Mouse (Mus musculus) macrophage (primary cell): ENCODE results near the gene Kif9. TPM values are rescaled to one million over a fixed set of nuclear protein-coding genes. Genes with fewer than 3 reads are reported as not detected.

ENCODE experiments used
- H3K27ac ChIP-seq: fragments of 350-480 bp; formaldehyde crosslinking; 2 replicates; pipeline ENCODE4 v1.9.0; 2021
- H3K36me3 ChIP-seq: fragments of 350-480 bp; formaldehyde crosslinking; 2 replicates; pipeline ENCODE4 v1.9.0; 2021; ENCODE audit errors: inconsistent target
- H3K4me3 ChIP-seq: fragments of 350-480 bp; formaldehyde crosslinking; 2 replicates; pipeline ENCODE4 v1.9.0; 2021; ENCODE audit errors: inconsistent target
- H3K79me2 ChIP-seq: fragments of 350-480 bp; formaldehyde crosslinking; 2 replicates; pipeline ENCODE4 v1.9.0; 2021; ENCODE audit errors: inconsistent target
- WGBS: methylation state at CpG from one replicate; pipeline ENCODE4 v1.1.7; 2026; ENCODE audit warnings: inconsistent platforms; ENCODE audit not compliant: missing documents; 5-methylcytosine and 5-hydroxymethylcytosine counted together
- polyA plus RNA-seq: library from polyadenylated mRNA; stranded (reverse); fragments of 250-400 nt; gene quantifications from 3 replicates; pipeline ENCODE4 v1.2.4, GENCODE M21; 2018; ENCODE audit warnings: inconsistent platforms

The Kif9 gene
- polyA plus RNA-seq, 1 experiment from 2014 or later = 3.1 TPM

DNA sequence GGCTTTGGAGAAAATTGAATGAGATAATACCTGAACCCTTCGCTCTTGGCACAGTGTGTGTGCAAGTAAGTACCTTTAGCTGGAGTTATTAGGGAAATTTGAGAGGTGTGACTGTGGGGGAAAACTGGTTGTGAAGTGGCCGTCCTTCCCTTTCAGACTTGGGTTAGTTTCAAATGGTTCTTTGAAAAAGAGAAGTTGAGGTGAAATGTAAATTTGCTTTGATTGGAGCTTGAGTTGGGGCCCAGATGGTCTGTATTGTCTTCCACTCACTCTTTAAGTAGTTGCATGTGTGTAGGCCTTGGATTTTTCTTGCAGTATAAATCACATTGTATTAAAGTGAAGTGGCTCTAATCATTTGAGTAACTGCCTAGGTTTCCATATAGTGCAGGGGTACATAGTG lies 58.4 kb downstream of the Kif9 start:
- H3K36me3 ChIP-seq = no peaks in the 10 kb centered on the region
- 41% methylated on average over 2 of the region's 2 CpGs for WGBS
- H3K27ac ChIP-seq = no peak overlapping the region
- H3K79me2 ChIP-seq = peaks cover 72% of the 10 kb centered on the region
- no peak overlapping the region for H3K4me3 ChIP-seq

DNA sequence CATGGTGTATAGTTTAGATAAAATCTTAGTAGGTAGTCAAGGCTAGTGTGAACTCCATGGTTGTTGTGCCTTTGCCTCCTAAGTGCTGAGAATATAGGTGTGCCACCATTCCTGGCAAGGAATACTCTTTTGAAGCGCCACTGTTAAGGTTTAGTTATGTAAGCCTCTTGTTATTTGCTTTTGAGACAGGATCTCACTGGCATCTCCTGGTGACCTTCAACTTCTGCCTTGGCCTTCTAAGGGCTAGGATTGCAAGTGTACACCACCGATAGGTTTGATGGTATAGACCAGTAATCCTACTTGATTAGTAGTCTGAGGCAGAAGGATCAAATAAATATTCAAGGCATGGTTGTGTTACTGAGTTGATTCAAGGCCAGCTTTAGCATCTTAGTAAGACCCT lies 59.9 kb downstream of the Kif9 start:
- Histone ChIP-seq H3K79me2 (peaks cover 87% of the 10 kb centered on the region), H3K36me3 (no peaks in the 10 kb centered on the region), H3K4me3 (no peak overlapping the region), H3K27ac (no peak overlapping the region)
- WGBS = 82% methylated on average over 2 of the region's 2 CpGs

DNA sequence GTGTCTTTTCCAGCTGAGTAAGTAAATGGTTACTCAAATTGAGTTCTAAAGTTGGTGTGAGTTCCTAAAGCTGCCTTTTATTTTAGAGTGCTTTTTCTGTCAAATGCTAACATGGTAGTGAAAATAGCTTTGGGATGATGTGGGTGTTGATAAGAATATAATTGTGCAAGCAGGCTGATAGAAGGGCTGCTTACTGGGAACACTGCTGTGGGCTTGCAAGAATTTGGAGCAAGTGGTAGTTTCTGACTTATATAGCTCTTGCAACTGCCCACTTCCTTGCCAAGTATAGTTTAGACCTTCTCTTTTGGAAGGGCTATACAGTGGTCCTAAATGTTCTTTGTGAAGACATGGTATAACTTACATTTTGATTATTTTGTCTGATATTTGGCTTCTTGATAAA lies 61.8 kb downstream of the Kif9 start:
- H3K79me2 ChIP-seq = peaks cover 100% of the 10 kb centered on the region
- no peaks in the 10 kb centered on the region for H3K36me3 ChIP-seq
- H3K4me3 ChIP-seq = no peak overlapping the region
- no peak overlapping the region for H3K27ac ChIP-seq

DNA sequence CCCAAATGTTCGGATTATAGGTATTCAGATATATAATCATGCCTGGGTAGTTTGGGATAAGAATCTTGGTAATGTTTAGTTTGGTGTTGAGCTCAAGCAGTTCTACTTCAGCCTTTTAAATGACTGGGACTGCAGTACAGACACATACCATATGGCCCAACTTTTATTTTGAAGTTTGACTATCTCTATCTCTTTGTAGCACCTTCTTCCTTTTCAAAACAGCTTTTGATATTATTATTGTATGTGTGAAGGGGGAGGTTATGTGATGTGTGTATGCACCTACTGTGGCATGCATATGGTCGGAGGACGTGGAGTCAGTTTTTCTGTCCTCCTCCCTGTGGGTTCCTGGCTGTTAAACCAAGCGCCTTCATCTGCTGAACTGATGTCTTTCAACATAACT lies 65.2 kb downstream of the Kif9 start:
- Histone ChIP-seq H3K27ac (no peak overlapping the region), H3K36me3 (peaks cover 4% of the 10 kb centered on the region), H3K4me3 (no peak overlapping the region), H3K79me2 (peaks cover 100% of the 10 kb centered on the region)
- 43% methylated on average over 4 of the region's 4 CpGs for WGBS

DNA sequence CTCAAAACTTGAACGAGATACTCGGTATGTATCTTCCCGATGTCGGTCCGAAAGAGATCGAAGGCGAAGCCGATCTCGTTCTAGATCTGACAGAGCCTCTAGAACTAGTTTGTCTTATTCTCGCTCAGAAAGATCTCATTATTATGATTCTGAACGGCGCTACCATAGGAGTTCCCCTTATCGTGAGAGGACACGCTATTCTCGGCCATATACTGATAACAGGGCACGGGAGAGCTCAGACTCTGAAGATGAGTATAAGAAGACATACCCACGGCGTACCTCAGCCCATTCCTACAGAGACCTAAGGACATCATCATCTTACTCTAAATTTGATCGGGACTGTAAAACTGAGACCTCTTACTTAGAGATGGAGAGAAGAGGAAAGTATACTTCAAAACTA lies 71.5 kb downstream of the Kif9 start:
- Histone ChIP-seq H3K27ac (no peak overlapping the region), H3K4me3 (no peak overlapping the region), H3K36me3 (peaks cover 63% of the 10 kb centered on the region), H3K79me2 (peaks cover 100% of the 10 kb centered on the region)
- WGBS = 96% methylated on average over 19 of the region's 19 CpGs

DNA sequence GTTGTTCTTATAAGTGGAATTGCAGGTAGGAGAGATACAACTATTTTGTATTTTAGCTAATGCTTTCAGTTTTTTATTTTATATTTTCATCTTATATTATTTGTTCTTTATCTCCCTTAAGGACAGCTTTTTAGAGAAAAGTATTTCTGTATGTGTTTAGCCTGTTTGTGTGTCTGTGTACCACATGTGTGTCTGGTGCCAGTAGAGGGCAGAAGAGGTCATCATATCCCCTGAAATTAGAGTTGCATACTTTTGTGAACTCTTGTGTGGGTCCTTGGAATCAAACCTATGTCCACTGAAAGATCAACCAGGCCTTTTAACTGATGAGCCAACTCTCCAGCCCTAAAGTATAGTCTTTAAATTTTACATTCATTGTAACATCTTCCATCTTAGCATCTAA lies 91.6 kb downstream of the Kif9 start:
- Histone ChIP-seq H3K36me3 (peaks cover 84% of the 10 kb centered on the region), H3K4me3 (no peak overlapping the region)

More for the DNA sequence above, 91.6 kb downstream of the Kif9 start:
- H3K27ac ChIP-seq = no peak overlapping the region
- peaks cover 1% of the 10 kb centered on the region; the same call in 1 of the 2 replicates for H3K79me2 ChIP-seq

Other genes starting within 250 kb of the Kif9 start
- 0.06 to 0.24 TPM (median 0.18 TPM) in 3 replicates for gene Cspg5, start 233.2 kb upstream of the Kif9 start, polyA plus RNA-seq
- gene Elp6, start 171.8 kb upstream of the Kif9 start, polyA plus RNA-seq = 1.6 to 7.4 TPM (median 4.7 TPM) in 3 replicates
- gene Scap, start 143.7 kb upstream of the Kif9 start, polyA plus RNA-seq = 19.4 to 24.3 TPM (median 20.9 TPM) in 3 replicates
- 24.2 to 31.4 TPM (median 26.4 TPM) in 3 replicates for gene Ptpn23, start 68.7 kb upstream of the Kif9 start, polyA plus RNA-seq
- 2.3 to 84.1 TPM (median 17.7 TPM) in 3 replicates for gene Ngp, start 57.2 kb upstream of the Kif9 start, polyA plus RNA-seq
- 11.4 to 20.2 TPM (median 18.7 TPM) in 3 replicates for gene Klhl18, start 264 bp upstream of the Kif9 start, polyA plus RNA-seq
- gene Setd2, start 55.6 kb downstream of the Kif9 start, polyA plus RNA-seq = 38.1 to 71.6 TPM (median 41.4 TPM) in 3 replicates
- 0.95 to 4.3 TPM (median 2.3 TPM) in 3 replicates for gene Nradd, start 147.5 kb downstream of the Kif9 start, polyA plus RNA-seq
- gene Nbeal2, start 177.2 kb downstream of the Kif9 start, polyA plus RNA-seq = 8.6 to 16.6 TPM (median 14.0 TPM) in 3 replicates
- gene Ccdc12, start 179.5 kb downstream of the Kif9 start, polyA plus RNA-seq = 80.9 to 152 TPM (median 147 TPM) in 3 replicates